Mouse (Mus musculus): Measurements from ENCODE around the gene Krt18. TPM values are rescaled to one million over a fixed set of nuclear protein-coding genes. Genes with fewer than 3 reads are reported as not detected.
A peak's percentile ranks its signal among the peaks of the same experiment; 100 is the strongest.
"Not testable (repeated sequence)": the region's sequence is repeated elsewhere in the genome, so short reads cannot be mapped to it uniquely, and the experiment has no call there.

Krt18 gene
- total RNA-seq, 2 experiments from 2014 or later, result 0.77 TPM; not detected in 1

GRCm38 (mm10) chr15:102049871-102050270 lies 21.9 kb downstream of the Krt18 start:
- no peak for DNase-seq (ENCODE audit: extremely low spot score in 1 of 2, low spot score in 2 of 2)
- intact Hi-C loops (cut with DNase I), result no loop called here

- intact Hi-C loops (cut with DNase I), result no loop called here
These were observed 24.1 kb downstream of the Krt18 start for GRCm38 (mm10) chr15:102051920-102052683.

GRCm38 (mm10) chr15:102056495-102057174 lies 28.7 kb downstream of the Krt18 start:
- DNase-seq (ENCODE audit: extremely low spot score in 1 of 2, low spot score in 2 of 2), result no peak
- intact Hi-C loops (cut with DNase I), result no loop called here

More at GRCm38 (mm10) chr15:102051920-102052683, 24.1 kb downstream of the Krt18 start:
- DNase-seq (ENCODE audit: extremely low spot score in 1 of 2, low spot score in 2 of 2), result peak; percentile 18 to 73

GRCm38 (mm10) chr15:102065661-102066325 lies 37.8 kb downstream of the Krt18 start:
- intact Hi-C loops (cut with DNase I), result loop anchor here (1.0 to 10.0 kb wide), 4 partner anchors 77 to 738 kb away; no protein-coding TSS in a partner anchor
- peak; percentile 91 to 93 for DNase-seq (ENCODE audit: extremely low spot score in 1 of 2, low spot score in 2 of 2)

GRCm38 (mm10) chr15:102070476-102071467 lies 42.8 kb downstream of the Krt18 start:
- DNase-seq (ENCODE audit: extremely low spot score in 1 of 2, low spot score in 2 of 2), result no peak
- intact Hi-C loops (cut with DNase I), result no loop called here

GRCm38 (mm10) chr15:102072963-102073558 lies 45.1 kb downstream of the Krt18 start:
- intact Hi-C loops (cut with DNase I), result no loop called here

GRCm38 (mm10) chr15:102073559-102074069 lies 45.6 kb downstream of the Krt18 start, which contains the start of gene Eif4b:
Gene Eif4b, plus strand, starts transcription at chr15:102073773.
- DNase-seq (ENCODE audit: extremely low spot score in 1 of 2, low spot score in 2 of 2), result peak; percentile 98 to 100
- intact Hi-C loops (cut with DNase I), result no loop called here

More at GRCm38 (mm10) chr15:102072963-102073558, 45.1 kb downstream of the Krt18 start:
- DNase-seq (ENCODE audit: extremely low spot score in 1 of 2, low spot score in 2 of 2), result no peak

GRCm38 (mm10) chr15:102074070-102074731 lies 46.2 kb downstream of the Krt18 start:
- peak; percentile 57 to 86 for DNase-seq (ENCODE audit: extremely low spot score in 1 of 2, low spot score in 2 of 2)
- intact Hi-C loops (cut with DNase I), result no loop called here

GRCm38 (mm10) chr15:102074876-102075585 lies 47.1 kb downstream of the Krt18 start:
- intact Hi-C loops (cut with DNase I), result no loop called here

GRCm38 (mm10) chr15:102077111-102077677 lies 49.2 kb downstream of the Krt18 start:
- intact Hi-C loops (cut with DNase I), result no loop called here
- DNase-seq (ENCODE audit: extremely low spot score in 1 of 2, low spot score in 2 of 2), result no peak

More at GRCm38 (mm10) chr15:102074876-102075585, 47.1 kb downstream of the Krt18 start:
- DNase-seq (ENCODE audit: extremely low spot score in 1 of 2, low spot score in 2 of 2), result no peak

GRCm38 (mm10) chr15:102079221-102079620 lies 51.2 kb downstream of the Krt18 start:
- DNase-seq (ENCODE audit: extremely low spot score in 1 of 2, low spot score in 2 of 2), result no peak
- intact Hi-C loops (cut with DNase I), result no loop called here

- DNase-seq (ENCODE audit: extremely low spot score in 1 of 2, low spot score in 2 of 2); intact Hi-C loops (cut with DNase I): not testable (repeated sequence)
These were observed 51.9 kb downstream of the Krt18 start for GRCm38 (mm10) chr15:102079924-102080323.

GRCm38 (mm10) chr15:102080429-102080828 lies 52.4 kb downstream of the Krt18 start:
- intact Hi-C loops (cut with DNase I), result no loop called here
- no peak for DNase-seq (ENCODE audit: extremely low spot score in 1 of 2, low spot score in 2 of 2)

All from left cerebral cortex, postnatal 10 days (tissue).